Mouse (Mus musculus): ENCODE results near the gene Scfd2. TPM values are rescaled to one million over a fixed set of nuclear protein-coding genes. Genes with fewer than 3 reads are reported as not detected.
A peak's percentile ranks its signal among the peaks of the same experiment; 100 is the strongest.

The Scfd2 gene
- total RNA-seq, 2 experiments from 2014 or later, result 22.6 to 26.2 TPM

GRCm38 (mm10) chr5:74455510-74456269, 75.9 kb downstream of the Scfd2 start:
- DNase-seq, result no peak

- no peak for DNase-seq
These were observed 76.5 kb downstream of the Scfd2 start for GRCm38 (mm10) chr5:74455094-74455493.

- DNase-seq, result no peak
These were observed 80.6 kb downstream of the Scfd2 start for GRCm38 (mm10) chr5:74450977-74451376.

GRCm38 (mm10) chr5:74447517-74448334, 83.8 kb downstream of the Scfd2 start:
- DNase-seq, result no peak

- DNase-seq, result no peak
These were observed 85.7 kb downstream of the Scfd2 start for GRCm38 (mm10) chr5:74445861-74446260.

GRCm38 (mm10) chr5:74438353-74438752, 93.2 kb downstream of the Scfd2 start:
- DNase-seq, result no peak

- peak; percentile 61 to 69 for DNase-seq
These were observed 97.9 kb downstream of the Scfd2 start for GRCm38 (mm10) chr5:74433580-74434147.

- no peak for DNase-seq
These were observed 98.5 kb downstream of the Scfd2 start for GRCm38 (mm10) chr5:74432879-74433539.

- no peak for DNase-seq
These were observed 110.9 kb downstream of the Scfd2 start for GRCm38 (mm10) chr5:74420615-74421132.

- DNase-seq, result no peak
These were observed 119.0 kb downstream of the Scfd2 start for GRCm38 (mm10) chr5:74412557-74412956.

- no peak for DNase-seq
These were observed 126.7 kb downstream of the Scfd2 start for GRCm38 (mm10) chr5:74404887-74405286.

GRCm38 (mm10) chr5:74404083-74404482, 127.5 kb downstream of the Scfd2 start:
- no peak for DNase-seq

- DNase-seq, result no peak
These were observed 128.9 kb downstream of the Scfd2 start for GRCm38 (mm10) chr5:74402626-74403025.

- no peak for DNase-seq
These were observed 139.8 kb downstream of the Scfd2 start for GRCm38 (mm10) chr5:74391806-74392205.

- no peak for DNase-seq
These were observed 140.2 kb downstream of the Scfd2 start for GRCm38 (mm10) chr5:74391346-74391745.

GRCm38 (mm10) chr5:74388849-74389248, 142.7 kb downstream of the Scfd2 start:
- DNase-seq, result no peak

GRCm38 (mm10) chr5:74388101-74388500, 143.5 kb downstream of the Scfd2 start:
- no peak for DNase-seq

GRCm38 (mm10) chr5:74387143-74387886, 144.2 kb downstream of the Scfd2 start:
- no peak for DNase-seq

- no peak for DNase-seq
These were observed 151.5 kb downstream of the Scfd2 start for GRCm38 (mm10) chr5:74380045-74380444.

GRCm38 (mm10) chr5:74366710-74367101, 164.9 kb downstream of the Scfd2 start:
- DNase-seq, result no peak

- no peak for DNase-seq
These were observed 165.4 kb downstream of the Scfd2 start for GRCm38 (mm10) chr5:74365984-74366709.

Data from layer of hippocampus, postnatal 36 days (tissue).